Mouse (Mus musculus): ENCODE results near the gene Exoc2. TPM values are rescaled to one million over a fixed set of nuclear protein-coding genes. Genes with fewer than 3 reads are reported as not detected.

Exoc2 gene
- total and polyA plus RNA-seq, 3 experiments = 22.1 to 26.0 TPM; not detected in 1

DNA sequence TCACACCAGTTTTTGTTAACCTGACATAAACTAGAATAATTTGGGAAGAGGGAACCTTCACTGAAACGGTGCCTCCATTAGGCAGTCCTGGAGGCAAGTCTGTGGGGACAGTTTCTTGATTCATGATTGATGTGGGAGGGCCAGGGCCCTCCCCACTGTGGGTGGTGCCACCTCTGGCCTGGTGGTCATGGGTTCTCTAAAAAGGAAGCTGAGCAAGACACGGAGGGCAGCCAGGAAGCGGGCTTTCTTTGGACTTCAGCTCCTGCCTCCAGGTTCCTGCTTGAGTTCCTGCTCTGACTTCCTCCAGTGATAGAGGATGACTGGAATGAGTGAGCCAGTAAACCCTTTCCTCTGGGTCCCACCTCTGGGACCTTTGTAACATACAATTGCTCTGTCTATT lies 185.5 kb downstream of the Exoc2 start:
- DNase-seq (ENCODE audit: low read depth, low spot score) = no peak
- Histone ChIP-seq H3K9ac (ENCODE audit: control insufficient read depth, low read depth, low read length, poor library complexity, severe bottlenecking) (no peak overlapping the region), H3K4me3 (ENCODE audit: control insufficient read depth in 1 of 2, insufficient read depth in 1 of 2, low read depth in 2 of 2, low read length in 2 of 2) (no peak overlapping the region), H3K27me3 (ENCODE audit: control insufficient read depth in 1 of 2, insufficient read depth in 2 of 2, low read length in 2 of 2) (no peaks in the 10 kb centered on the region), H3K4me1 (ENCODE audit: control insufficient read depth in 1 of 2, insufficient read depth in 2 of 2, low read length in 2 of 2) (no peaks in the 10 kb centered on the region), H3K27ac (ENCODE audit: control insufficient read depth, low read depth, low read length) (no peak overlapping the region), H3K9me3 (replicated peaks; ENCODE audit: insufficient read depth, low read length) (no peaks in the 10 kb centered on the region), H3K36me3 (ENCODE audit: control insufficient read depth in 1 of 2, insufficient read depth in 2 of 2, low read length in 2 of 2) (no peaks in the 10 kb centered on the region), H3K79me2 (ENCODE audit: control insufficient read depth, insufficient read depth, low read length, poor library complexity) (no peaks in the 10 kb centered on the region)
- TF ChIP-seq MAFK (IDR thresholded peaks at IDR 0.05; ENCODE audit: borderline replicate concordance, low read depth, low read length) (no peak), MAX (IDR thresholded peaks at IDR 0.05; ENCODE audit: low read length) (no peak), USF1 (IDR thresholded peaks at IDR 0.05; ENCODE audit: low read depth, low read length) (no peak), TCF12 (IDR thresholded peaks at IDR 0.05; ENCODE audit: low read depth, low read length) (no peak), MAZ (IDR thresholded peaks at IDR 0.05; ENCODE audit: low read depth, low read length) (no peak), TAL1 (IDR thresholded peaks at IDR 0.05; ENCODE audit: low read length) (no peak), ETS1 (IDR thresholded peaks at IDR 0.05; ENCODE audit: low read depth, low read length) (no peak), GABPA (IDR thresholded peaks at IDR 0.05; ENCODE audit: low read depth, low read length) (no peak), NRF1 (IDR thresholded peaks at IDR 0.05; ENCODE audit: insufficient read depth, low read depth, low read length, poor library complexity, severe bottlenecking) (no peak), CHD2 (IDR thresholded peaks at IDR 0.05; ENCODE audit: low read length) (no peak), MEF2A (IDR thresholded peaks at IDR 0.05; ENCODE audit: extremely low read depth, insufficient replicate concordance, low read depth, low read length, poor library complexity, severe bottlenecking) (no peak), TBP (IDR thresholded peaks at IDR 0.05; ENCODE audit: low read depth, low read length) (no peak), POLR2A (IDR thresholded peaks at IDR 0.05; ENCODE audit: control insufficient read depth in 1 of 2, insufficient read depth in 1 of 2, low read depth in 1 of 2, low read length in 2 of 2, poor library complexity in 1 of 2) (no peak)

DNA sequence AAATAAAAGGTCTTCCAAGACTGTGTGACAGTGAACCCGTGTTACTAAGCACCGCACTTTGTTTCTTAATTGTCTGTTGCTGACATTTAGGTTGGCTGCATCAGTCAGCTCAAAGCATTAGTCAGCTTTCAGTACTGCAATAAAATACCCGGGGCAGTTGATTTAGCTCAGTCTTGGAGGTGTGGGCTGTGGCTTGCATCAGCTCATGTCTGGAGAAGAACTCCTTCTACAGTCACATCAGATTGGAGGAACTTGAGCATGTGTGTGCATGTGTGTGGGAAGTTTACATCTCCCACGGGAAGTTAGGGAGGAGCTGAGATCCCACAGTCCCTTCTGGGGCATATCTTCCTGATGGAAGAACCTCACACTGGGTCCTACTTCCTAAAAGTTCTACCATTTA lies 185.9 kb downstream of the Exoc2 start:
- Histone ChIP-seq H3K27ac (ENCODE audit: control insufficient read depth, low read depth, low read length) (no peak overlapping the region), H3K36me3 (ENCODE audit: control insufficient read depth in 1 of 2, insufficient read depth in 2 of 2, low read length in 2 of 2) (no peaks in the 10 kb centered on the region)

More for the DNA sequence above, 185.9 kb downstream of the Exoc2 start:
- no peak overlapping the region for H3K4me3 ChIP-seq (ENCODE audit: control insufficient read depth in 1 of 2, insufficient read depth in 1 of 2, low read depth in 2 of 2, low read length in 2 of 2)
- no peaks in the 10 kb centered on the region for H3K4me1 ChIP-seq (ENCODE audit: control insufficient read depth in 1 of 2, insufficient read depth in 2 of 2, low read length in 2 of 2)
- H3K79me2 ChIP-seq (ENCODE audit: control insufficient read depth, insufficient read depth, low read length, poor library complexity) = no peaks in the 10 kb centered on the region
- no peaks in the 10 kb centered on the region for H3K27me3 ChIP-seq (ENCODE audit: control insufficient read depth in 1 of 2, insufficient read depth in 2 of 2, low read length in 2 of 2)
- no peak overlapping the region for H3K9ac ChIP-seq (ENCODE audit: control insufficient read depth, low read depth, low read length, poor library complexity, severe bottlenecking)
- no peak for DNase-seq (ENCODE audit: low read depth, low spot score)
- TF ChIP-seq ZNF384 (IDR thresholded peaks at IDR 0.05; ENCODE audit: low read depth, low read length) = no peak
- TF ChIP-seq MYC (IDR thresholded peaks at IDR 0.05; ENCODE audit: low read depth, low read length) = no peak
- TF ChIP-seq BHLHE40 (IDR thresholded peaks at IDR 0.05; ENCODE audit: borderline replicate concordance, low read depth, low read length) = no peak
- TF ChIP-seq TBP (IDR thresholded peaks at IDR 0.05; ENCODE audit: low read depth, low read length) = no peak
- no peak for TF ChIP-seq USF1 (IDR thresholded peaks at IDR 0.05; ENCODE audit: low read depth, low read length)
- TF ChIP-seq TCF12 (IDR thresholded peaks at IDR 0.05; ENCODE audit: low read depth, low read length) = no peak
- no peak for TF ChIP-seq ZC3H11A (IDR thresholded peaks at IDR 0.05; ENCODE audit: low read depth, low read length)
- no peak for TF ChIP-seq MAFK (IDR thresholded peaks at IDR 0.05; ENCODE audit: borderline replicate concordance, low read depth, low read length)
- TF ChIP-seq UBTF (IDR thresholded peaks at IDR 0.05; ENCODE audit: borderline replicate concordance, insufficient read depth, low read depth, low read length) = no peak
- H3K9me3 ChIP-seq (replicated peaks; ENCODE audit: insufficient read depth, low read length) = no peaks in the 10 kb centered on the region
